Mouse (Mus musculus) kidney, embryonic 14.5 days (tissue): ENCODE measurements at regions not wholly inside any gene's neighbourhood (a gene's known extent, or its start where the extent isn't known, plus 50 kb on each side); places are given as distances from the start of the nearest gene placed in this dataset.

Experiments
- ATAC-seq: fragments of 200-750 bp; cut with Nextera tagmentation; 2 replicates; pipeline ENCODE4 v1.8.0; 2017; ENCODE audit warnings: moderate number of reproducible peaks, mild to moderate bottlenecking, moderate TSS enrichment, moderate library complexity; ENCODE audit not compliant: low FRiP score, low TSS enrichment
- H3K27ac ChIP-seq: fragments of 300-500 bp; sonication (generic); 2 replicates; pipeline ENCODE4 v1.5.1; 2014; ENCODE audit warnings: low read depth, mild to moderate bottlenecking, low read length, moderate library complexity, mixed read lengths
- H3K27me3 ChIP-seq: fragments of 300-500 bp; sonication (generic); 2 replicates; pipeline ENCODE4 v1.6.1; 2014; ENCODE audit warnings: mild to moderate bottlenecking, low read length; ENCODE audit not compliant: control insufficient read depth, insufficient read depth
- H3K36me3 ChIP-seq: fragments of 300-500 bp; sonication (generic); 2 replicates; pipeline ENCODE4 v1.6.1; 2014; ENCODE audit warnings: low read length, mixed read lengths; ENCODE audit not compliant: control insufficient read depth, insufficient read depth
- H3K4me1 ChIP-seq: fragments of 300-500 bp; sonication (generic); 2 replicates; pipeline ENCODE4 v1.6.1; 2014; ENCODE audit warnings: low read length, mixed read lengths; ENCODE audit not compliant: control insufficient read depth, insufficient read depth
- H3K4me2 ChIP-seq: fragments of 300-500 bp; sonication (generic); replicated peaks from 2 replicates; pipeline ENCODE4 v1.6.1; 2014; ENCODE audit warnings: low read depth, mild to moderate bottlenecking, low read length
- H3K4me3 ChIP-seq: fragments of 300-500 bp; sonication (generic); 2 replicates; pipeline ENCODE4 v1.5.1; 2014; ENCODE audit warnings: mild to moderate bottlenecking, low read length
- H3K9ac ChIP-seq: fragments of 300-500 bp; sonication (generic); 2 replicates; pipeline ENCODE4 v1.6.1; 2014; ENCODE audit warnings: low read depth, mild to moderate bottlenecking, low read length, moderate library complexity
- H3K9me3 ChIP-seq: fragments of 300-500 bp; sonication (generic); 2 replicates; pipeline ENCODE4 v1.6.1; 2016; ENCODE audit warnings: low read length; ENCODE audit not compliant: control insufficient read depth
- WGBS: fragments of 180-500 bp; shearing (Covaris S2); extraction: QIAGEN DNeasy Blood & Tissue Kit; methylation state at CpG from one replicate; pipeline ENCODE4 v1.1.7; 2014; 5-methylcytosine and 5-hydroxymethylcytosine counted together

- no peaks in the 10 kb centered on the region for H3K27me3 ChIP-seq
- no peaks in the 10 kb centered on the region for H3K9me3 ChIP-seq
- no peak overlapping the region for H3K9ac ChIP-seq
- H3K27ac ChIP-seq: no peak overlapping the region
- ATAC-seq: no peak
- H3K4me2 ChIP-seq: no peak overlapping the region
- 90% methylated on average over 4 of the region's 4 CpGs for WGBS
- no peak overlapping the region for H3K4me3 ChIP-seq
- H3K36me3 ChIP-seq: no peaks in the 10 kb centered on the region
- no peaks in the 10 kb centered on the region for H3K4me1 ChIP-seq
Measured at GRCm38 (mm10) chr3:102358801-102359200, 110.9 kb upstream of the Ngf start.

DNA sequence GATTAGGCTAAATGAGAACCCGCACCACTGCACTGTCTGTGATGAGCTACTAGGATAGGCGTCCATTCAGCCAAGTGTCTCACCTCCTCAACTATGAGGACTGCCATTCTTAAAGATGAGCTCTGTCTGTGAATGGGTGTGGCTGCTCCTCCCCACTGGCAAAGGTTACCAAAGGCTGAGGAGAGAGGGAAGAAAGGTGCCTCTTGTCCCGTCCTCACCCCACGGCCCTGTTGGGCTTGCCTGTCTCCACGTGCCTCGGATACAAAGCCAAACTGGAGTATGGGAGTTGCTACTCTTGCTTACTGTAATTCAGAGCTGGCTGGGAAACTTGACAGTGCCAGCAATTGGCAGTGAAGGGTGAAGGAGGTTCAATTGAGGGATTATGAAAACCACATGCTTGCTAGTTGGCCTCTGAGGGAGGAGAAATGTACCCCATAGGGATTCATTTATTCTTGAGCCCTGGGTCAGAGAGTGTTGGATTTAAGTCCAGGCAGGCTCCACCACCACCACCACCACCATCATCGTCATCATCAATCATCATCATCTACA is 112.6 kb upstream of the Ngf start:
- 83% methylated on average over 7 of the region's 7 CpGs for WGBS
- H3K4me3 ChIP-seq: no peak overlapping the region
- H3K4me2 ChIP-seq: no peak overlapping the region
- H3K27ac ChIP-seq: no peak overlapping the region
- H3K36me3 ChIP-seq: no peaks in the 10 kb centered on the region
- H3K9ac ChIP-seq: no peak overlapping the region
- ATAC-seq: no peak
- H3K4me1 ChIP-seq: no peaks in the 10 kb centered on the region
- H3K27me3 ChIP-seq: no peaks in the 10 kb centered on the region
- no peaks in the 10 kb centered on the region for H3K9me3 ChIP-seq

DNA sequence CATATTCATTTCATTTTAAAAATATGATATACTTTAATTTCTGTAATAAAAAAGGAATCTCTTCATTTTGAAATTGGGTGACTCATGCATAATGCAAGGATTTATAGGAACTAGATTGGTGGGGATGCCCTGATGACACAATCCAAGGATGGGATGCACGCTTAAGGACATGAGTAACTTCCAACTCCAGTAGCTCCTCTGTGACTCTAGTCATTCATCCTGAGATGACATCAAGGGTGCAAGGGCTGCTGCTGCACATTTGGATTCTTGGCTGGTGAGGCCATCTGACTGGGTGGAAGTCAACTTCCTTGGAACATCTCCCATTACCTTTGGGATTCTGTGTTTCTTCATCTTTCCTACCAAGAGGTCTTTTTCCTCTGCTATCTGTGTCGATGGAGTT is 114.4 kb upstream of the Ngf start:
- WGBS: 85% methylated on average over 2 of the region's 2 CpGs
- H3K4me1 ChIP-seq: no peaks in the 10 kb centered on the region
- ATAC-seq: no peak
- H3K27ac ChIP-seq: no peak overlapping the region
- H3K9me3 ChIP-seq: no peaks in the 10 kb centered on the region
- no peaks in the 10 kb centered on the region for H3K27me3 ChIP-seq
- no peak overlapping the region for H3K4me2 ChIP-seq
- no peaks in the 10 kb centered on the region for H3K36me3 ChIP-seq
- H3K9ac ChIP-seq: no peak overlapping the region
- no peak overlapping the region for H3K4me3 ChIP-seq

DNA sequence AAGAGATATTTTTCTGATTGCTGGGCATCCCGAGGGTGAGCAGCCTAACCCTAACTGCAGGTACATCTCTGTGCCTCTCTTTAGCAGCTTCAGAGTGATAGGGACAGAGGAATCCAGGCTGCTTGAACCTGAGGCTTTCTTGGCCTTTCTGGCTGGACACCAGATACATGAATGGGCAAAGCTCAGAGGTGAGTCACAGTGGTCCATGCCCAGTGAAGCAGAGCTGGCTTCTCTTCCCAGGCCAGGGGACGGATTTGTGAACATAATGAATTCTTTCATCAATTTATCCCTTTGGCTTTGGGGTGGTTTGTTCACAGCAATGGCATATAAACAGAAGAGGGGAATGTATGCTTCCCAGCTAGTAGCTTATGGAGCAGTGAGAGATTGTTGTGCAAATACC is 114.9 kb upstream of the Ngf start:
- no peak overlapping the region for H3K9ac ChIP-seq
- H3K4me3 ChIP-seq: no peak overlapping the region
- 76% methylated on average over 2 of the region's 2 CpGs for WGBS
- no peak overlapping the region for H3K4me2 ChIP-seq
- H3K27ac ChIP-seq: no peak overlapping the region
- no peaks in the 10 kb centered on the region for H3K36me3 ChIP-seq
- ATAC-seq: no peak
- no peaks in the 10 kb centered on the region for H3K27me3 ChIP-seq
- H3K9me3 ChIP-seq: no peaks in the 10 kb centered on the region
- no peaks in the 10 kb centered on the region for H3K4me1 ChIP-seq

DNA sequence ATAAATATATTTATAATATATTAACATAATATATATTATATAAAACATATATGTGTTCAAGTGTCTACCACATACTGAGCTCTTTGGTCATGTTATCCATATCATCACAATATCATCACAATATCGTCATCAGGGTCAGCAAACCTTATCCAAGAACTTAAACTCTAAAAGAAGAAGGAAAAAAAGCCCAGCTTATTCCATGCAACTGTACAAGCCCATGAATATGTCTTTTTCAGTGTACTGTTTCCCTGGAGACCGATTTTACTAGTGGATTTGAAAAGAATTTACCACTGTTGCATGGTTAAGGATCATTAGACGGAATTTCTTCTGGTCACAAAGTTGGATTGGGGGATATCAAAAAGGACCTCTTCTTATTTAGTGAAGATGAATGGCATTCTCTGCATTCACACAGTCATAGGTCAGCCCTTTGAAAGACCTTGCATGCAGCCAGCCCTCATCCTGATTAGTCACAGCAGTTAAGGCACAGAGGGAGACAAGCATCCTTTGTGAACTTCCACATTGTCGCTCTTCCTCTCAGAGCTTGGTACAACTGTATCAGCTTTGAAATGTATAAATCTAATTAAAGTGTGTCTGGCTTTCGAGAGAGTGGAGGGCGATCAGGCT is 116.3 kb upstream of the Ngf start:
- no peaks in the 10 kb centered on the region for H3K27me3 ChIP-seq
- 71% methylated on average over 6 of the region's 6 CpGs for WGBS
- no peak for ATAC-seq
- H3K4me3 ChIP-seq: no peak overlapping the region
- no peak overlapping the region for H3K9ac ChIP-seq
- H3K27ac ChIP-seq: no peak overlapping the region
- H3K9me3 ChIP-seq: no peaks in the 10 kb centered on the region
- no peaks in the 10 kb centered on the region for H3K4me1 ChIP-seq
- no peaks in the 10 kb centered on the region for H3K36me3 ChIP-seq
- no peak overlapping the region for H3K4me2 ChIP-seq

- no peak for ATAC-seq
- 87% methylated on average over 3 of the region's 3 CpGs for WGBS
- no peak overlapping the region for H3K4me2 ChIP-seq
- H3K4me3 ChIP-seq: no peak overlapping the region
- no peaks in the 10 kb centered on the region for H3K36me3 ChIP-seq
- no peaks in the 10 kb centered on the region for H3K27me3 ChIP-seq
- no peaks in the 10 kb centered on the region for H3K4me1 ChIP-seq
- no peak overlapping the region for H3K27ac ChIP-seq
- no peaks in the 10 kb centered on the region for H3K9me3 ChIP-seq
- H3K9ac ChIP-seq: no peak overlapping the region
Measured at GRCm38 (mm10) chr3:102346077-102346476, 123.6 kb upstream of the Ngf start.

GRCm38 (mm10) chr3:102345291-102345690 is 124.4 kb upstream of the Ngf start:
- H3K27ac ChIP-seq: no peak overlapping the region
- H3K9ac ChIP-seq: no peak overlapping the region
- H3K36me3 ChIP-seq: no peaks in the 10 kb centered on the region
- 42% methylated on average over 5 of the region's 5 CpGs for WGBS
- H3K27me3 ChIP-seq: no peaks in the 10 kb centered on the region
- peak; percentile 52; the same call in 1 of the 2 replicates for ATAC-seq
- H3K4me3 ChIP-seq: no peak overlapping the region
- H3K4me1 ChIP-seq: no peaks in the 10 kb centered on the region
- no peaks in the 10 kb centered on the region for H3K9me3 ChIP-seq
- H3K4me2 ChIP-seq: no peak overlapping the region

DNA sequence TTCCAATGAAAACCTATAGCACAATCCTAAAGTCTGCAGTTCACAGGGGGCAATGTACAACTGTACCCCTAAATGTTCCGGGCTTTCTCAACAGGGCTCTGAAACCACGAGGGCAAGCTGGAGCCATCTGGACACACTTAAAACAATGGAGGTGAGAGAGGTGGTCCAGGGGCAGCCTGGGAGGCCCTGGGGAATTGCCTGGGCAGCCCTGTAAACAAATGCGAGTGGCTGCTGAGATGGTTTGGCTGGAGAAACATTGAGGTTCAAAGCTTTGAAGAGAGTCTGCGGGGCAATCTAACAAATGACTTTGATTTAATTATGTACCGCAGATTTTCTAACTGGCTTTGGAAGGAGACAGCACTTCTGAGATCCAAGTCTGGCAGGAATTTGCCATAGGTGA is 129.0 kb upstream of the Ngf start:
- Histone ChIP-seq H3K4me3 (no peak overlapping the region), H3K27me3 (no peaks in the 10 kb centered on the region), H3K36me3 (no peaks in the 10 kb centered on the region), H3K4me1 (no peaks in the 10 kb centered on the region), H3K27ac (no peak overlapping the region), H3K9me3 (no peaks in the 10 kb centered on the region), H3K9ac (no peak overlapping the region), H3K4me2 (no peak overlapping the region)
- 20% methylated on average over 5 of the region's 5 CpGs for WGBS
- no peak for ATAC-seq

- ATAC-seq: 0 out of 2 replicates have a peak, but pooled peaks have one; percentile 20
- Histone ChIP-seq H3K9me3 (no peaks in the 10 kb centered on the region), H3K4me3 (no peak overlapping the region), H3K36me3 (no peaks in the 10 kb centered on the region), H3K9ac (no peak overlapping the region), H3K27ac (no peak overlapping the region), H3K27me3 (no peaks in the 10 kb centered on the region), H3K4me1 (no peaks in the 10 kb centered on the region), H3K4me2 (no peak overlapping the region)
- 31% methylated on average over 8 of the region's 8 CpGs for WGBS
Measured at GRCm38 (mm10) chr3:102337881-102338280, 131.8 kb upstream of the Ngf start.
